ENCODE assay signal across 25 mouse cellular contexts in genomic region chr10:21941235-21941634, GRCm38 (mm10). TPM values are rescaled to one million over a fixed set of nuclear protein-coding genes. Genes with fewer than 3 reads are reported as not detected.
DNase-seq lines count a peak whose midpoint lies in the region; ATAC-seq and TF ChIP-seq lines count a peak whose summit lies in the region.
"Had no signal": no experiment of that assay in that cellular context is flagged by ENCODE, and none has a peak within 500 bp of the region (broad histone marks: within the 10 kb centered on the region; RNA-seq: fewer than 3 reads in every experiment).

No protein-coding gene starts in this region.

- no peak overlapping the region for H3K4me3 ChIP-seq in heart, embryonic 10.5 days
- H3K4me3 ChIP-seq in MEL (ENCODE audit: control insufficient read depth in 1 of 2, insufficient read depth in 1 of 2, low read depth in 2 of 2, low read length in 2 of 2), result no peak overlapping the region
- H3K4me3 ChIP-seq: forebrain, embryonic 10.5 days; forebrain, embryonic 13.5 days; gastrocnemius, adult 2 months; heart, adult 2 months had no signal

- DNase-seq in heart, embryonic 10.5 days (ENCODE audit: low spot score), result peak; percentile 17
- no peak for DNase-seq in heart, postnatal 4 days
- DNase-seq in 416B (ENCODE audit: low read depth) (peak; percentile 22), MEL (ENCODE audit: low read depth, low spot score) (peak; percentile 31)
- no peak for DNase-seq in cerebellum, adult 11-12 months
- no peak for DNase-seq in adrenal gland, postnatal 10 days
- DNase-seq: adrenal gland, postnatal 14 days; cerebellum, adult 11 months; cerebellum, adult 8-10 months; cerebellum, postnatal 10 days; cerebellum, postnatal 36 days; forebrain, postnatal 0 days; gastrocnemius, adult 2 months; gastrocnemius, postnatal 14 days; heart, adult 2 months; heart, postnatal 36 days had no signal

- H3K36me3 ChIP-seq in heart, embryonic 10.5 days, result no peaks in the 10 kb centered on the region
- peaks cover 0 to 3% of the 10 kb centered on the region in 2 experiments; a peak in 1 of 4 replicates for H3K36me3 ChIP-seq in MEL (ENCODE audit: control insufficient read depth in 1 of 2, insufficient read depth in 2 of 2, low read length in 2 of 2)
- H3K36me3 ChIP-seq: forebrain, embryonic 10.5 days had no signal

- peak; percentile 30 to 59; a peak in 3 of 4 replicates for TF ChIP-seq EP300 in MEL (IDR thresholded peaks at IDR 0.05; ENCODE audit: low read depth in 1 of 2, low read length in 2 of 2)

- peaks cover 14% of the 10 kb centered on the region for H3K4me1 ChIP-seq in heart, embryonic 10.5 days
- H3K4me1 ChIP-seq in MEL (ENCODE audit: control insufficient read depth in 1 of 2, insufficient read depth in 2 of 2, low read length in 2 of 2), result peaks cover 0 to 6% of the 10 kb centered on the region in 2 experiments; a peak in 2 of 4 replicates
- H3K4me1 ChIP-seq: forebrain, embryonic 13.5 days had no signal

- H3K27ac ChIP-seq in heart, embryonic 10.5 days, result no peak overlapping the region
- H3K27ac ChIP-seq in MEL (ENCODE audit: control insufficient read depth, low read depth, low read length), result no peak overlapping the region
- H3K27ac ChIP-seq: forebrain, embryonic 10.5 days; forebrain, embryonic 13.5 days; gastrocnemius, adult 2 months; heart, adult 2 months; hindbrain, embryonic 14.5 days; hindbrain, postnatal 0 days had no signal

- no peak overlapping the region for H3K9ac ChIP-seq in MEL (ENCODE audit: control insufficient read depth, low read depth, low read length, poor library complexity, severe bottlenecking)
- H3K9ac ChIP-seq: forebrain, embryonic 13.5 days; forebrain, postnatal 0 days; hindbrain, embryonic 14.5 days had no signal

- no peak for TF ChIP-seq POLR2A in MEL (IDR thresholded peaks at IDR 0.05; ENCODE audit: control insufficient read depth in 1 of 2, insufficient read depth in 1 of 2, low read depth in 1 of 2, low read length in 2 of 2, poor library complexity in 1 of 2)

- no peaks in the 10 kb centered on the region for H3K79me2 ChIP-seq in MEL (ENCODE audit: control insufficient read depth, insufficient read depth, low read length, poor library complexity)

- H3K9me3 ChIP-seq in heart, embryonic 10.5 days, result no peaks in the 10 kb centered on the region
- no peaks in the 10 kb centered on the region for H3K9me3 ChIP-seq in MEL (replicated peaks; ENCODE audit: insufficient read depth, low read length)
- H3K9me3 ChIP-seq: forebrain, embryonic 10.5 days; forebrain, embryonic 13.5 days had no signal

- ATAC-seq in megakaryocyte, adult 5-6 weeks (ENCODE audit: poor library complexity, severe bottlenecking), result peak; percentile 78
- ATAC-seq: CD4-positive, CD25-positive, alpha-beta regulatory T cell, adult 4 months; forebrain, embryonic 13.5 days; forebrain, postnatal 0 days; hindbrain, postnatal 0 days; inflammation-experienced regulatory T-cells, adult 6 months; intestine, embryonic 16.5 days; Patski had no signal

- no peak for TF ChIP-seq RAD21 in MEL (IDR thresholded peaks at IDR 0.05; ENCODE audit: low read depth, low read length)

- 52% methylated on average over 3 of the region's 3 CpGs for WGBS in heart, embryonic 10.5 days

- no peak for TF ChIP-seq CTCF in MEL (IDR thresholded peaks at IDR 0.05 in 2 of 3, conservative IDR thresholded peaks at IDR 0.05 in 1 of 3; ENCODE audit: control insufficient read depth in 1 of 3, insufficient read depth in 1 of 3, low read depth in 2 of 3, low read length in 3 of 3, poor library complexity in 1 of 3, severe bottlenecking in 1 of 3)

- no peaks in the 10 kb centered on the region for H3K27me3 ChIP-seq in heart, embryonic 10.5 days (ENCODE audit: insufficient read depth, poor library complexity, severe bottlenecking)
- H3K27me3 ChIP-seq in MEL (ENCODE audit: control insufficient read depth in 1 of 2, insufficient read depth in 2 of 2, low read length in 2 of 2), result no peaks in the 10 kb centered on the region
- H3K27me3 ChIP-seq: forebrain, embryonic 13.5 days; Patski had no signal

TF ChIP-seq in MEL, 35 proteins besides CTCF, POLR2A, EP300 and RAD21:
- peak; percentile 53 for TF ChIP-seq GATA1 (IDR thresholded peaks at IDR 0.05; ENCODE audit: low read depth, low read length)
- TF ChIP-seq MXI1 (IDR thresholded peaks at IDR 0.05; ENCODE audit: low read depth, low read length), result no peak

RNA-seq across cellular contexts. Expression of gene Sgk1, which starts 59.3 kb away (rescaled TPM):
- 20.5 and 22.8 TPM in 2 replicates for polyA plus RNA-seq in heart, embryonic 10.5 days (2016; fragmentation: Nextera tagmentation; extraction: Ambion mirVana)
- total RNA-seq in heart, postnatal 4 days (2021), result 10 to 100 TPM; 70.2 to 73.8 TPM
- 2.0 and 3.2 TPM in 2 replicates for total RNA-seq in MEL (2012; rRNA removed)
- 1 to 10 TPM in 1 of 2 experiments, not detected in 1; 1.6 TPM for polyA plus RNA-seq in MEL (2012; ENCODE audit: insufficient read depth in 1 of 2, insufficient read length in 2 of 2, low read depth in 1 of 2, low replicate concordance in 2 of 2, missing spikeins in 1 of 2)
- total RNA-seq in megakaryocyte, adult 5-6 weeks (2015), result 27.2 and 31.3 TPM in 2 replicates
- 43.9 and 48.3 TPM in 2 replicates for total RNA-seq in megakaryocyte, adult 5-6 weeks (2017)
- 100 to 1,000 TPM in 1 of 2 experiments, 10 to 100 TPM in 1; 95.0 to 204 TPM for total RNA-seq in adrenal gland, postnatal 10 days (2021)

Comparison
In these comparisons a context has a peak if more than half of its experiments do, and no peak if none do; other contexts are left out.
1. DNase-seq: peak in heart, embryonic 10.5 days (single experiment), 416B (single experiment) and MEL (single experiment); none in heart, postnatal 4 days (single experiment), cerebellum, adult 11-12 months (single experiment) and adrenal gland, postnatal 10 days (single experiment).